Mouse (Mus musculus) heart, adult 2 months (tissue): ENCODE results near the gene Dad1.

Source experiments
- CTCF ChIP-seq: fragments of 200-600 bp; IDR thresholded peaks from 2 replicates; pipeline ENCODE4 v1.8.1; 2022; ENCODE audit warnings: antibody characterized with exemption, mild to moderate bottlenecking, moderate library complexity
- EP300 ChIP-seq: fragments of 200-500 bp; IDR thresholded peaks from 2 replicates; pipeline ENCODE4 v1.6.1; 2011; ENCODE audit warnings: low read depth, low read length, control low read depth; ENCODE audit not compliant: insufficient read depth
- POLR2A ChIP-seq: fragments of 200-500 bp; IDR thresholded peaks from 2 replicates; pipeline ENCODE4 v1.6.1; 2011; ENCODE audit warnings: mild to moderate bottlenecking, low read depth, low read length, control low read depth; ENCODE audit not compliant: insufficient read depth

- no peak for TF ChIP-seq EP300
- no peak for TF ChIP-seq CTCF
- no peak for TF ChIP-seq POLR2A
Observed at GRCm38 (mm10) chr14:54213734-54214133, 40.2 kb downstream of the Dad1 start.
